Mouse (Mus musculus) limb, embryonic 10.5 days (tissue): ENCODE measurements around the gene Pcnx. TPM values are rescaled to one million over a fixed set of nuclear protein-coding genes. Genes with fewer than 3 reads are reported as not detected.

Source experiments
- DNase-seq: peaks from one replicate; pipeline ENCODE4 v3.0.0-alpha.2; 2017; ENCODE audit warnings: low spot score
- H3K27ac ChIP-seq: fragments of 300-500 bp; sonication (generic); 2 replicates; pipeline ENCODE4 v1.5.1; 2016; ENCODE audit warnings: mild to moderate bottlenecking
- H3K27me3 ChIP-seq: fragments of 300-500 bp; sonication (generic); 2 replicates; pipeline ENCODE4 v1.6.1; 2016; ENCODE audit warnings: low read depth, mild to moderate bottlenecking; ENCODE audit not compliant: poor library complexity, severe bottlenecking
- H3K36me3 ChIP-seq: fragments of 300-500 bp; sonication (generic); 2 replicates; pipeline ENCODE4 v1.6.1; 2016; ENCODE audit warnings: mild to moderate bottlenecking, moderate library complexity
- H3K4me1 ChIP-seq: fragments of 300-500 bp; sonication (generic); 2 replicates; pipeline ENCODE4 v1.6.1; 2016
- H3K4me3 ChIP-seq: fragments of 300-500 bp; sonication (generic); 2 replicates; pipeline ENCODE4 v1.5.1; 2016; ENCODE audit warnings: mild to moderate bottlenecking, moderate library complexity
- H3K9me3 ChIP-seq: fragments of 300-500 bp; sonication (generic); replicated peaks from 2 replicates; pipeline ENCODE4 v1.6.1; 2016; ENCODE audit warnings: mild to moderate bottlenecking
- WGBS: fragments of 180-500 bp; shearing (Covaris S2); methylation state at CpG from one replicate; pipeline ENCODE4 v1.1.7; 2016; 5-methylcytosine and 5-hydroxymethylcytosine counted together
- polyA plus RNA-seq: library from polyadenylated mRNA; unstranded; fragments of >200 nt; fragmentation: Nextera tagmentation; extraction: Ambion mirVana; gene quantifications from 2 replicates; pipeline ENCODE4 v1.2.1, GENCODE M21; 2016

Pcnx gene
- polyA plus RNA-seq, 1 experiment from 2014 or later: 8.3 TPM

DNA sequence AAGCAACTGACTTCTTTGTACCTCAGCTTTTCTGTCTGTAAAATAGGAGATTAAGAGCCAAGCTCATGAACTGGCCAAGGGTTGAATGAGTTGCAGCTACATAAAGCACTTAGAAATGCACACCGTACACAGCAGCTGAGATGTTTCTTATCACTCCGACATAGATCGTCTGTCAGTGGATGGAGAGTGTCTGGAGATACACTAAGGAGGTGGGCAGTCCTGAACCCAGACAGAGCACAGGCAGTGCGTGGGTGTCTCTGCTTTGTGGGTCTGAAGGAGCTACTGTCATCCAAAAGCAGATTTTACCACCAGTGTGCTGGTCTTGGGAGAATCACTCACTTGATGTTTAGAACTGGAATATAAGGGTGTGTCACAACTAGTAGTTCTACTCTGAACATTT, 26.2 kb downstream of the Pcnx start:
- DNase-seq: no peak
- H3K9me3 ChIP-seq: no peaks in the 10 kb centered on the region
- H3K27ac ChIP-seq: no peak overlapping the region
- 87% methylated on average over 4 of the region's 4 CpGs for WGBS
- H3K27me3 ChIP-seq: no peaks in the 10 kb centered on the region
- no peaks in the 10 kb centered on the region for H3K36me3 ChIP-seq
- H3K4me3 ChIP-seq: no peak overlapping the region
- peaks cover 12% of the 10 kb centered on the region for H3K4me1 ChIP-seq

DNA sequence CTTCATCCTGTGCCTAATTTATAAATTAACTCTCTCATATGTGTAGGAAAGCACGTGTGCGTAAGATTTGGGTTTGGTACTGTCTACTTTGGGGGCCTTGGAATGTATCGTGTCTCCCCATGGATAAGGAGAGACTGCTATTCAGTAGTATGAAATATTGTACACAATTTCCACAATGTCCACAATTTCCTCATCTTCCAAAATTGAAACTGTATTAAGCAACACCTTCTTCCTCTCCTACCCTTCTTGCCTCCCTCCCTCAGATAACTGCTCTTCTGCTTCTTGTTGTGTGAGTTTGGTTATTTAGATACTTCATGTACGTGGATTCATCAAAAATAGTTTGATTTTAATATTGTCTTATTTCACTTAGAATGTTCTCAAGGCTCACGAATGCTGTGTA, 29.1 kb downstream of the Pcnx start:
- H3K27ac ChIP-seq: no peak overlapping the region
- H3K27me3 ChIP-seq: no peaks in the 10 kb centered on the region
- H3K36me3 ChIP-seq: no peaks in the 10 kb centered on the region
- H3K4me3 ChIP-seq: no peak overlapping the region
- DNase-seq: no peak
- H3K4me1 ChIP-seq: peaks cover 4% of the 10 kb centered on the region; the same call in 1 of the 2 replicates
- H3K9me3 ChIP-seq: no peaks in the 10 kb centered on the region
- 95% methylated on average over 5 of the region's 5 CpGs for WGBS

DNA sequence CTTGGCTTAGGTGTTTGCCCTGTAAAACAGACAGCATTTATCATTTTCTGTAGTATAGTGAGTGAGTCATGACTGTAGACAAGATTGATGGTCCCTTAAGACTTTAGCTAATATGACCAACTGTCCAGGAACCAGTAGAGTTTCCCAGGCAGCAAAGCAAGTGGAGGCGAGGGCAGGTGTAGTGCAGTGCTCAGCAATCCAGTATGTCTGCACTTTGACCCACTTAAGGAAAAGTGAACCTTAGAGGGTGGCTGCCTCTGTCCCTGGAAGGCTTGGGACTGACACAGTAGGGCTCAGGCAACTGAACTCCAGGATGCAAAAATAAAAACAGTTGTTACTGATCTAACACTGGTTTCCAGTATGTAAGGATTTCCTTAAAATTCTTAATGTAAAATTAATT, 32.1 kb downstream of the Pcnx start:
- Histone ChIP-seq H3K27ac (no peak overlapping the region), H3K36me3 (peaks cover 18% of the 10 kb centered on the region), H3K4me1 (no peaks in the 10 kb centered on the region), H3K4me3 (no peak overlapping the region), H3K27me3 (no peaks in the 10 kb centered on the region), H3K9me3 (no peaks in the 10 kb centered on the region)
- no peak for DNase-seq
- WGBS: 88% methylated on average over 1 of the region's 1 CpGs

GRCm38 (mm10) chr12:81894311-81894710, 34.5 kb downstream of the Pcnx start:
- no peaks in the 10 kb centered on the region for H3K4me1 ChIP-seq
- no peaks in the 10 kb centered on the region for H3K27me3 ChIP-seq
- peaks cover 31% of the 10 kb centered on the region for H3K36me3 ChIP-seq
- no peaks in the 10 kb centered on the region for H3K9me3 ChIP-seq
- no peak for DNase-seq
- WGBS: 90% methylated on average over 5 of the region's 5 CpGs
- H3K4me3 ChIP-seq: no peak overlapping the region
- no peak overlapping the region for H3K27ac ChIP-seq

GRCm38 (mm10) chr12:81895986-81896385, 36.2 kb downstream of the Pcnx start:
- H3K27me3 ChIP-seq: no peaks in the 10 kb centered on the region
- H3K27ac ChIP-seq: no peak overlapping the region
- no peaks in the 10 kb centered on the region for H3K4me1 ChIP-seq
- H3K9me3 ChIP-seq: no peaks in the 10 kb centered on the region
- H3K36me3 ChIP-seq: peaks cover 31% of the 10 kb centered on the region
- 94% methylated on average over 6 of the region's 6 CpGs for WGBS
- DNase-seq: no peak
- H3K4me3 ChIP-seq: no peak overlapping the region

GRCm38 (mm10) chr12:81904456-81904855, 44.6 kb downstream of the Pcnx start:
- DNase-seq: no peak
- WGBS: 93% methylated on average over 2 of the region's 2 CpGs
- no peaks in the 10 kb centered on the region; the same call in 1 of the 2 replicates for H3K4me1 ChIP-seq
- no peaks in the 10 kb centered on the region for H3K9me3 ChIP-seq
- H3K4me3 ChIP-seq: no peak overlapping the region
- H3K27ac ChIP-seq: no peak overlapping the region
- H3K36me3 ChIP-seq: peaks cover 18% of the 10 kb centered on the region
- H3K27me3 ChIP-seq: no peaks in the 10 kb centered on the region

DNA sequence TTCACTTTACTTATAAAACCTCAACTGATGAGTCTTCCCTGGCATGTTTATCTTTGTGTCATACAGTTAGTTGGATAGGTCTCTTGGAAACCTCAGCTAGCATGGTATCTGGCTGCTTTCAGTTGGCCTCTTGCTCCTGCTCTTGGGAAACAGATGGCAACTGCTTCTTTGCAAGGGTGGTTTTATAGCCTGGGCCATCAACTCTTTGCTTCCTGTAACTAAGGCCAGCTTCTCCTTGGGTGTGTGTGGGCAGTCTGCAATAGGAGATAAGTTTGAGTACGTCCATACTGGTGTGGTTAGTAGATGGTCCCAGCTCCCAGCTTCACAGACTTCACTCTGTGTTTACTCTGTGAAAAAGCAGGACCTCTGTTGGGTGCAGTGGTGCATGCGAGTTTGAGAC, 46.0 kb downstream of the Pcnx start:
- Histone ChIP-seq H3K27me3 (no peaks in the 10 kb centered on the region), H3K27ac (no peak overlapping the region), H3K4me1 (no peaks in the 10 kb centered on the region; the same call in 1 of the 2 replicates), H3K36me3 (peaks cover 18% of the 10 kb centered on the region), H3K4me3 (no peak overlapping the region), H3K9me3 (no peaks in the 10 kb centered on the region)
- no peak for DNase-seq
- 86% methylated on average over 2 of the region's 2 CpGs for WGBS

DNA sequence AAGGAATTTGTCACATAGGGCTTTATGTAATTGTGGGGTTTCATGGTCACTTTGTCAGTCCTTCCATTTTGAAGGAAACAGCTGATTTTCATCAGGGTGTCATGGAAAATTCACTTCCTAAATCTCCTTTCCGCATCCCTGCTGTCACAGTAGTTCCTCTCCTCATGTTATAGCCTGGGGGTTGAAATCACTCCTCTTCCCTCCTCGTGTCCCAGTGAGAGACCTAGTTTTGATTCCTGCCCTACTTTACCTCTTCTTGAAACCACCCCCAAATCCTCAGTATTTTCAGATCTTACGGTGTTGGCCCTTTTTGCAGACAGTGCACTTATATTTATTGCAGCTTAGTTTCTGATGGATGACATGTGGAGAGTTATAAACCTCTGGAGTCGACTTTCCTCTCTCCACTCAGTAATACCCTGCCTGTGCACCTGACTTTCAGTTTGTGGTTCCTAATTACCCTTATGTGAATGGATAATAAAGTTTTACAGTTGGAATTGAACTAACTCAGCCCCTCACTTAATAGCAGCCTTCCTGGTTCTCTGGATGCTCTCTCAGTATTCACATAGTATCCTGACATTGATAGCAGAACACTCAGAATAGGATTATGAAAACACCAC, 48.0 kb downstream of the Pcnx start:
- no peaks in the 10 kb centered on the region for H3K27me3 ChIP-seq
- DNase-seq: no peak
- WGBS: 58% methylated on average over 4 of the region's 4 CpGs
- no peaks in the 10 kb centered on the region; the same call in 1 of the 2 replicates for H3K4me1 ChIP-seq
- H3K36me3 ChIP-seq: peaks cover 18% of the 10 kb centered on the region
- H3K4me3 ChIP-seq: no peak overlapping the region
- no peak overlapping the region for H3K27ac ChIP-seq
- H3K9me3 ChIP-seq: no peaks in the 10 kb centered on the region

DNA sequence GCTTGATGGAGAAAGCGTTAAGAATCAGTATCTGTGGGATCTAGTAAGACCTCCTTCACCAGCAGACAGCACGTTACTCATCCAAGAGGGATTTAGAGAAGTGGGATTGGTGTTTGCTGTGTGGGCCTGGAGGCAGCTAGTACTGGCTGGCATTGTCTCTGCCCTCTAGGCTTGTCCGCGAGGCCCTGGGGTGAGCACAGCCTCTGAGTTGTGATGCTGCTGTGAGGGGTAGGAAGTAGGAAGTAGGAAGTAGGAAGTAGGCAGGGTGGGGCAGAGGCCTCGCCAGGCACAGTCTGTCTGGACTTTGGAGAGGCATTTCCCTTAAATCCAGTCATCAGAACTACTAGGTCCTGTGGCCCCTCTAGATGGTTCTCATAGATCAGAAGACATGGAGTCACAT, 50.6 kb downstream of the Pcnx start:
- Histone ChIP-seq H3K27me3 (no peaks in the 10 kb centered on the region), H3K4me1 (no peaks in the 10 kb centered on the region; the same call in 1 of the 2 replicates), H3K9me3 (no peaks in the 10 kb centered on the region), H3K27ac (no peak overlapping the region), H3K36me3 (peaks cover 23% of the 10 kb centered on the region), H3K4me3 (no peak overlapping the region)
- DNase-seq: no peak
- 90% methylated on average over 5 of the region's 5 CpGs for WGBS

DNA sequence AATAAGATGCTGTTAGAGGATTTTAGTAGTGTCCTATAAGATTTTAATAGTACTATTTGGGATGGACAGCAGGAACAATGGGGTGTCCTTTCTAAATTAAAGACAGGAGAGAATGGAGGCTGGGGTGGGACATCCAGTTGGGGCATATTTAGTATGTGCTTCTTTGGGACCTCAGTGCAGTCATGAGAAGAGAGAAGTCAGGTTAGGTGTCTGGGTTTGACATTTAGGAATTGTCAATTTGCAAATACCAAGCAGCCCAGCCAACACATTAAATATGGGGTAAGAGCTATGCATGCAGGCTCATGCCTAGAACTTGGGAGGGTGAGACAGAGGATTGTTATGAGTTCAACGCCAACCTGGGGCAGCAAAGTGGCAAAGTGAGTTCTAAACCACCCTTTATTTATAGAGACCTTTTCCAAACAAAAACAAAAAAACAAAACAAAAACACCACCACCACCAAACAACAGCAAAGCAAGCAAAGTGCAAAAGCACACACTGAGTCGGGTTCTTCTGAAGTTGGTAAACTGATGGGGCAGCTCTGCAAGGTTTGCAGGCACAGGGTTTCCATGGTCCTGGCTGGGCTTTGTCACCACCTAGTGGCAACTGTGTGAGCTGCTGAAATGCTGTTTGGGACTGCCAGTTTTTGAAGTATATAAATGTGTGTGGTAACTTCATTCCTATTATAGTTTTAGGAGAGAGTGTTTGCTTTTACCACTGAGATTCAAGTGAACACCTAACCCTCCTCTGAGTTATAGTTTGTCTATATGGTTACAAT, 55.5 kb downstream of the Pcnx start:
- Histone ChIP-seq H3K27me3 (no peaks in the 10 kb centered on the region), H3K27ac (no peak overlapping the region), H3K4me3 (no peak overlapping the region), H3K9me3 (no peaks in the 10 kb centered on the region), H3K4me1 (no peaks in the 10 kb centered on the region), H3K36me3 (peaks cover 35% of the 10 kb centered on the region)
- 51% methylated on average over 2 of the region's 2 CpGs for WGBS
- DNase-seq: peak; percentile 68

DNA sequence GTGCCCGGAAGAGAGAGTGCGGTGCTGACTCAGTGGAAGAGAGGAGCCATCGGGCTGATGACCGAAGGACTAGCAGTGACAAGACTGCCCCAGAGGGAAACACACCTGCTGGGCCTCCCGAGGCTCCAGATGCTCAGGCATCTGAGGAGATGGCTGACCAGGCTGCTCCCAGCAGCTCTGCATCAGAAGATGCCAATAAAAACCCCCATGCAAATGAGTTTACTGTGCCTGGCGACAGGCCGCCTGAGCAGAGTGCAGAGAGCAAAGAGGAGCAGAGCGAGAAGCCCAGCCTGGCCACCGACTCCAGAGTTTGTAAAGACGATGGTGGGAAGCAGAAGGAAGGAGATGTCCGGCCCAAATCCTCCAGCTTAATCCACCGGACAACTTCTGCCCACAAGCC, 58.5 kb downstream of the Pcnx start:
- WGBS: 83% methylated on average over 12 of the region's 12 CpGs

DNA sequence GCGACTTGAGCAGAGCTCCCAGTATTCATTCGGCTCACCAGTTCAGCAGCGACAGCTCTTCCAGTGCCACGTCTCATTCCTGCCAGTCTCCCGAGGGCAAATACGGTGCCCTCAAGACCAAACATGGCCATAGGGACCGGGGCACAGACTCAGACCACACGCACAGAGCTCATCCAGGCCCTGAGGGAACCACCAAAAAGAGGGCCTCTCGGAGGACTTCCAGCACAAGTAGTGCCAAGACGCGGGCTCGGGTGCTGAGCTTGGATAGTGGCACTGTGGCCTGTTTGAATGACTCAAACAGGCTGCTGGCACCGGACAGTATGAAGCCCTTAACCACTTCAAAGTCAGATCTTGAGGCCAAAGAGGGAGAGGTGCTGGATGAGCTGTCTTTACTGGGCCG, 59.1 kb downstream of the Pcnx start:
- Histone ChIP-seq H3K4me1 (no peaks in the 10 kb centered on the region), H3K36me3 (peaks cover 30% of the 10 kb centered on the region), H3K9me3 (no peaks in the 10 kb centered on the region), H3K27ac (no peak overlapping the region), H3K4me3 (no peak overlapping the region), H3K27me3 (no peaks in the 10 kb centered on the region)
- no peak for DNase-seq
- 94% methylated on average over 14 of the region's 14 CpGs for WGBS

More for the DNA sequence above, 58.5 kb downstream of the Pcnx start:
- no peak for DNase-seq
- H3K9me3 ChIP-seq: no peaks in the 10 kb centered on the region
- no peak overlapping the region for H3K4me3 ChIP-seq
- peaks cover 33% of the 10 kb centered on the region for H3K36me3 ChIP-seq
- H3K27me3 ChIP-seq: no peaks in the 10 kb centered on the region
- no peak overlapping the region for H3K27ac ChIP-seq
- no peaks in the 10 kb centered on the region for H3K4me1 ChIP-seq

DNA sequence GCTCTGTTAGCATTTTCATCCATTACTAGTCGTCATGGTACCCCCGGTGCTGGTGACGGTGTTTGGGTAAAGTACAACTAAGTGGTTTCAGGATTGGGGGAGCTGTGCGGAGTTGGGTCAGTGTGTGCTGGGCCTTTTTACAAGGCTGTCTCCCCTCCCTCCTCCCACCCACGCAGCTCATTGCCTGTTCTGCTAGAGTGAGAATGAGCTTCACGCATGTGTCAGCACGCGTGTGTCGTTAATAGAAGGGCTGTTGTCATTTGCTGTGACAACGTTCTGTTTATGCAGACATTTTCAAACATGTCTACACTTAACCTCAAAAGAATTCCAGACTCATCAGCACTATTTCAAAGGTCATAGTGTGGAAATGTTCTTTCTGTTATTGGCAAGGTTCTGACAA, 60.2 kb downstream of the Pcnx start:
- H3K36me3 ChIP-seq: peaks cover 27% of the 10 kb centered on the region
- H3K27ac ChIP-seq: no peak overlapping the region
- no peaks in the 10 kb centered on the region for H3K4me1 ChIP-seq
- H3K27me3 ChIP-seq: no peaks in the 10 kb centered on the region
- 92% methylated on average over 10 of the region's 10 CpGs for WGBS
- H3K4me3 ChIP-seq: no peak overlapping the region
- DNase-seq: no peak
- H3K9me3 ChIP-seq: no peaks in the 10 kb centered on the region
